Mouse (Mus musculus) 416B (cell line): Measurements from ENCODE around the gene Ubiad1.

ENCODE experiments used
- DNase-seq: peaks from one replicate; pipeline ENCODE4 v3.0.0; 2011; ENCODE audit warnings: low read depth

The Ubiad1 gene

GRCm38 (mm10) chr4:148444250-148444967 lies at the start of gene Ubiad1:
Gene Ubiad1, minus strand, starts transcription at chr4:148444771.
- DNase-seq, result peak; percentile 92

- DNase-seq, result no peak
These were observed 46.9 kb upstream of the Ubiad1 start for GRCm38 (mm10) chr4:148491448-148491847.

GRCm38 (mm10) chr4:148490502-148490901 lies 45.9 kb upstream of the Ubiad1 start:
- DNase-seq, result no peak

GRCm38 (mm10) chr4:148487841-148488240 lies 43.3 kb upstream of the Ubiad1 start:
- no peak for DNase-seq

- DNase-seq, result no peak
These were observed 39.9 kb upstream of the Ubiad1 start for GRCm38 (mm10) chr4:148484511-148484910.

- peak; percentile 61 for DNase-seq
These were observed 37.1 kb upstream of the Ubiad1 start for GRCm38 (mm10) chr4:148481557-148482168.

GRCm38 (mm10) chr4:148480245-148480644 lies 35.7 kb upstream of the Ubiad1 start:
- DNase-seq, result no peak

GRCm38 (mm10) chr4:148473496-148473895 lies 28.9 kb upstream of the Ubiad1 start:
- no peak for DNase-seq

- no peak for DNase-seq
These were observed 28.0 kb upstream of the Ubiad1 start for GRCm38 (mm10) chr4:148472436-148473174.

- DNase-seq, result no peak
These were observed 26.8 kb upstream of the Ubiad1 start for GRCm38 (mm10) chr4:148471363-148471806.

- DNase-seq, result peak; percentile 12
These were observed 25.1 kb upstream of the Ubiad1 start for GRCm38 (mm10) chr4:148469487-148470252.

- DNase-seq, result no peak
These were observed 23.8 kb upstream of the Ubiad1 start for GRCm38 (mm10) chr4:148468396-148468795.

- peak; percentile 11 for DNase-seq
These were observed 22.0 kb upstream of the Ubiad1 start for GRCm38 (mm10) chr4:148466511-148467079.

- no peak for DNase-seq
These were observed 20.3 kb upstream of the Ubiad1 start for GRCm38 (mm10) chr4:148464869-148465268.

- DNase-seq, result no peak
These were observed 19.7 kb upstream of the Ubiad1 start for GRCm38 (mm10) chr4:148464301-148464700.

GRCm38 (mm10) chr4:148463208-148463960 lies 18.8 kb upstream of the Ubiad1 start:
- DNase-seq, result peak; percentile 62

- DNase-seq, result no peak
These were observed 18.1 kb upstream of the Ubiad1 start for GRCm38 (mm10) chr4:148462717-148463116.

GRCm38 (mm10) chr4:148461772-148462171 lies 17.2 kb upstream of the Ubiad1 start:
- DNase-seq, result peak; percentile 33

GRCm38 (mm10) chr4:148460656-148461284 lies 16.2 kb upstream of the Ubiad1 start:
- no peak for DNase-seq

GRCm38 (mm10) chr4:148455477-148456025 lies 11.0 kb upstream of the Ubiad1 start:
- no peak for DNase-seq
